Mouse (Mus musculus): Measurements from ENCODE around the gene Rab6b. TPM values are rescaled to one million over a fixed set of nuclear protein-coding genes. Genes with fewer than 3 reads are reported as not detected.
A peak's percentile ranks its signal among the peaks of the same experiment; 100 is the strongest.
"Not testable (repeated sequence)": the region's sequence is repeated elsewhere in the genome, so short reads cannot be mapped to it uniquely, and the experiment has no call there.

Rab6b gene
- polyA plus RNA-seq, 1 experiment from 2014 or later = 22.5 TPM

GRCm38 (mm10) chr9:103143881-103144280 lies 32.3 kb downstream of the Rab6b start:
- Histone ChIP-seq H3K27me3 (ENCODE audit: control insufficient read depth, insufficient read depth, low read length) (no peaks in the 10 kb centered on the region), H3K4me2 (ENCODE audit: low read depth) (no peak overlapping the region), H3K9me3 (ENCODE audit: control insufficient read depth, low read length) (no peaks in the 10 kb centered on the region), H3K4me1 (ENCODE audit: control insufficient read depth, insufficient read depth, low read length) (peaks cover 22% of the 10 kb centered on the region), H3K36me3 (ENCODE audit: control insufficient read depth, insufficient read depth, low read length) (peaks cover 2% of the 10 kb centered on the region; the same call in 1 of the 2 replicates), H3K27ac (ENCODE audit: low read depth, low read length) (no peak overlapping the region), H3K4me3 (ENCODE audit: low read depth, low read length) (no peak overlapping the region), H3K9ac (ENCODE audit: low read length) (no peak overlapping the region)
- 65% methylated on average over 4 of the region's 4 CpGs for WGBS
- no peak for ATAC-seq (ENCODE audit: insufficient read depth, low FRiP score, low TSS enrichment)
- no peak for DNase-seq (ENCODE audit: low spot score)

GRCm38 (mm10) chr9:103145351-103145750 lies 33.8 kb downstream of the Rab6b start:
- ATAC-seq (ENCODE audit: insufficient read depth, low FRiP score, low TSS enrichment) = no peak
- WGBS = 43% methylated on average over 5 of the region's 5 CpGs

DNA sequence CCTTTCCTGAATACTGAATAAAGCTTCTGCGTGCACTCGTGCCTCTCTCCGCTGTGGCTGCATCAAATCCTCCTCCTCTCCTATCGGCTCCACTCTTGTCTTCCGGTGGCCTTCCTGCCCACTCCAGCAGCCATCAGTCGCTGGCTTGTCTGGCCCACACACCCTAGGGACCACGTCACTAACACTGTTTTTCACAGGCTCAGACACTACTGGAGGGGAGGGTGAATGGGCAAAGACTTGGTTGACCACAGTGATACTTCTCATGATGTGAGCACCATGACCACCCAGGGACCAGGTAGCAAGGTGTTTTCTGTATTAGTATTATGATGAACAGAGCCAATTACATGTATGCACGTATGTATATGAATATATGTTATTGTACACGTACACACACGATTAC lies 34.7 kb downstream of the Rab6b start:
- DNase-seq (ENCODE audit: low spot score) (no peak), ATAC-seq (ENCODE audit: insufficient read depth, low FRiP score, low TSS enrichment) (peak; percentile 60)
- H3K27me3 ChIP-seq (ENCODE audit: control insufficient read depth, insufficient read depth, low read length) = no peaks in the 10 kb centered on the region
- no peak overlapping the region for H3K4me2 ChIP-seq (ENCODE audit: low read depth)
- H3K4me3 ChIP-seq (ENCODE audit: low read depth, low read length) = no peak overlapping the region
- no peak overlapping the region for H3K9ac ChIP-seq (ENCODE audit: low read length)
- peak overlapping the region; percentile 69; the same call in 1 of the 2 replicates for H3K27ac ChIP-seq (ENCODE audit: low read depth, low read length)
- peaks cover 22% of the 10 kb centered on the region for H3K4me1 ChIP-seq (ENCODE audit: control insufficient read depth, insufficient read depth, low read length)
- 84% methylated on average over 10 of the region's 10 CpGs for WGBS
- peaks cover 2% of the 10 kb centered on the region; the same call in 1 of the 2 replicates for H3K36me3 ChIP-seq (ENCODE audit: control insufficient read depth, insufficient read depth, low read length)
- H3K9me3 ChIP-seq (ENCODE audit: control insufficient read depth, low read length) = no peaks in the 10 kb centered on the region

More at GRCm38 (mm10) chr9:103145351-103145750, 33.8 kb downstream of the Rab6b start:
- DNase-seq (ENCODE audit: low spot score) = no peak
- no peak overlapping the region for H3K4me2 ChIP-seq (ENCODE audit: low read depth)
- no peaks in the 10 kb centered on the region for H3K27me3 ChIP-seq (ENCODE audit: control insufficient read depth, insufficient read depth, low read length)
- no peak overlapping the region for H3K27ac ChIP-seq (ENCODE audit: low read depth, low read length)
- peaks cover 2% of the 10 kb centered on the region; the same call in 1 of the 2 replicates for H3K36me3 ChIP-seq (ENCODE audit: control insufficient read depth, insufficient read depth, low read length)
- no peak overlapping the region for H3K4me3 ChIP-seq (ENCODE audit: low read depth, low read length)
- no peaks in the 10 kb centered on the region for H3K9me3 ChIP-seq (ENCODE audit: control insufficient read depth, low read length)
- H3K4me1 ChIP-seq (ENCODE audit: control insufficient read depth, insufficient read depth, low read length) = peaks cover 22% of the 10 kb centered on the region
- H3K9ac ChIP-seq (ENCODE audit: low read length) = no peak overlapping the region

DNA sequence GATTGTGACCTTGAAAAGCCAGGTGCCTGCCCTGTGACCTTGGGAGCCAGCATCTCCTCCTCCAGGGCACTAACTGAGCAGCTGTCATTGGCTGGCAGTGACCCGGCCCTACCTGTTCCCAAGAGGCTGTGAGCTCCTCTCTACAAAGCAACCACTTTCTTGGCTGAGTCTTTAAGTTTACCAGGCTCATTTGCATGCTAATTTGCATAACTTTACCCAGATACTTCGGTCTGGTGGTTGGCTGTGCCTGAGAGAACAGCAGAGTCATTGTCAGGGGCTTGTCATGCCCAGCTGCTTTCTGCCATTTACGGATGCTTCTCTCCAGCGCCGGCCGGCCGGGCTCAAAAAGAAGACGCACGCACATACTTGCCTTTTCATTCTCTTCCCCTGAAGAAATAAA lies 35.1 kb downstream of the Rab6b start:
- WGBS = 20% methylated on average over 9 of the region's 9 CpGs
- Histone ChIP-seq H3K9ac (ENCODE audit: low read length) (no peak overlapping the region), H3K4me1 (ENCODE audit: control insufficient read depth, insufficient read depth, low read length) (peaks cover 22% of the 10 kb centered on the region), H3K4me3 (ENCODE audit: low read depth, low read length) (no peak overlapping the region), H3K36me3 (ENCODE audit: control insufficient read depth, insufficient read depth, low read length) (no peaks in the 10 kb centered on the region), H3K27me3 (ENCODE audit: control insufficient read depth, insufficient read depth, low read length) (no peaks in the 10 kb centered on the region), H3K9me3 (ENCODE audit: control insufficient read depth, low read length) (no peaks in the 10 kb centered on the region), H3K4me2 (ENCODE audit: low read depth) (no peak overlapping the region), H3K27ac (ENCODE audit: low read depth, low read length) (peak overlapping the region; percentile 69)
- ATAC-seq (ENCODE audit: insufficient read depth, low FRiP score, low TSS enrichment) (peak; percentile 82), DNase-seq (ENCODE audit: low spot score) (peak; percentile 65)

GRCm38 (mm10) chr9:103147103-103147502 lies 35.5 kb downstream of the Rab6b start:
- Histone ChIP-seq H3K27ac (ENCODE audit: low read depth, low read length) (peak overlapping the region; percentile 69), H3K9ac (ENCODE audit: low read length) (no peak overlapping the region), H3K4me1 (ENCODE audit: control insufficient read depth, insufficient read depth, low read length) (peaks cover 22% of the 10 kb centered on the region), H3K36me3 (ENCODE audit: control insufficient read depth, insufficient read depth, low read length) (no peaks in the 10 kb centered on the region), H3K4me2 (ENCODE audit: low read depth) (no peak overlapping the region), H3K9me3 (ENCODE audit: control insufficient read depth, low read length) (no peaks in the 10 kb centered on the region), H3K4me3 (ENCODE audit: low read depth, low read length) (no peak overlapping the region), H3K27me3 (ENCODE audit: control insufficient read depth, insufficient read depth, low read length) (no peaks in the 10 kb centered on the region)
- WGBS = 58% methylated on average over 13 of the region's 13 CpGs
- DNase-seq (ENCODE audit: low spot score) (no peak), ATAC-seq (ENCODE audit: insufficient read depth, low FRiP score, low TSS enrichment) (0 out of 2 replicates have a peak, but pooled peaks have one; percentile 51)

DNA sequence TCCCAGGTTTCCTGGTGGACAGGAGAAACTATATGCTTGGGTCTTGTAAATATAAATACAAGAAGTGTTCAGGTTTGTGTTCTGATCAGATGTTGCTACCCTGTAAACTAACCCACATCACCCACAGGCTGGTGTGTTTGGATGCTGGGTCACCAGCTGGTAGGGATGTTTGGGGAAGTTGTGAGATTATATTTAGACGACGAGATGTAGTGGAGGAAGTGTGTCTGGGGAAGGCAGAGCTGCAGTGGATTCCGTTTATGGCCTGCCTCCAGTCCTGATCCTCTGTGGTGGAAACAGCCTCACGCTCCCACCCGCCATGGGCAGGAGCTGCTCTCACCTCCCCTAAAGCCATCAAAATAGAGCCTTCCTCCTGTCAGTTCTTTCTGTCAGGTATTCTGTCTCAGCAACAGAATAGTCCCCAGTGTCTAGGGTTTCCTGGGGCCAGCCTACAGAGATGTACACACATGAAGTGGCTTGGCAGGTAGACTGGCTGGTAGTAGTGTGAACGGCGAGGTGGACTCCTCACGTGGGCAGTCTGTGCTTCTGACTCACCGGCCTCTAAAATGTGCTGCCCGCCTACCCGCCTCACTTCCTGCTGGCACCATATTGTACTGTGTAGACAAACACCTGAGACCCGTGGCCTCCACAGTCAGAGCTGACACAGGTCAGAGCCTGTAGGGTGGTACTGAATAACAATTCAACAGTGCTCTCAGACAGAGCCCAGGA lies 37.6 kb downstream of the Rab6b start:
- no peaks in the 10 kb centered on the region for H3K36me3 ChIP-seq (ENCODE audit: control insufficient read depth, insufficient read depth, low read length)
- ATAC-seq (ENCODE audit: insufficient read depth, low FRiP score, low TSS enrichment) = no peak
- H3K4me2 ChIP-seq (ENCODE audit: low read depth) = no peak overlapping the region
- H3K9me3 ChIP-seq (ENCODE audit: control insufficient read depth, low read length) = no peaks in the 10 kb centered on the region
- no peak overlapping the region for H3K27ac ChIP-seq (ENCODE audit: low read depth, low read length)
- WGBS = 87% methylated on average over 12 of the region's 12 CpGs
- peaks cover 18% of the 10 kb centered on the region for H3K4me1 ChIP-seq (ENCODE audit: control insufficient read depth, insufficient read depth, low read length)
- H3K27me3 ChIP-seq (ENCODE audit: control insufficient read depth, insufficient read depth, low read length) = no peaks in the 10 kb centered on the region
- H3K4me3 ChIP-seq (ENCODE audit: low read depth, low read length) = no peak overlapping the region
- no peak for DNase-seq (ENCODE audit: low spot score)
- no peak overlapping the region for H3K9ac ChIP-seq (ENCODE audit: low read length)

DNA sequence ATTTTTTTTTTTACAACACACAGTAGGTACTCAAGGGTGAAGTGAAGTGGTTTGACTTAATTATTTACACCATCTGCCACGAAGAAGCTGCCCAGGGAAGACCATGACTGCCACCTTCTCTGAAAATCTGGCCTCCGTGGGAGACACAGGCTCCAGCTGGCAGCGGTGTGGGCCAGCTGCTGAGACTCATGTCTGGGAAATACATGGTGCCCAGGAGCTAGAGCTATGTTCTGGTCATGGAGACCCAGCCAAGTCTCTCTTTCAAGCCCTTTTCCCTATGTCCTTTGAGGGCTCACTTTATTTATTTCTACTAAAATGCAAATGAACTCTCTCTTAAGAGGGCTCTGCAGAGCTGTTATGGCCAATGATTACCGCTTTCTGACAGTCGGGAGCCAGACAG lies 41.7 kb downstream of the Rab6b start:
- Histone ChIP-seq H3K4me1 (ENCODE audit: control insufficient read depth, insufficient read depth, low read length) (no peaks in the 10 kb centered on the region), H3K9me3 (ENCODE audit: control insufficient read depth, low read length) (no peaks in the 10 kb centered on the region), H3K27ac (ENCODE audit: low read depth, low read length) (no peak overlapping the region), H3K4me2 (ENCODE audit: low read depth) (no peak overlapping the region), H3K27me3 (ENCODE audit: control insufficient read depth, insufficient read depth, low read length) (no peaks in the 10 kb centered on the region), H3K4me3 (ENCODE audit: low read depth, low read length) (no peak overlapping the region), H3K36me3 (ENCODE audit: control insufficient read depth, insufficient read depth, low read length) (no peaks in the 10 kb centered on the region), H3K9ac (ENCODE audit: low read length) (no peak overlapping the region)
- WGBS = 78% methylated on average over 5 of the region's 5 CpGs
- ATAC-seq (ENCODE audit: insufficient read depth, low FRiP score, low TSS enrichment) = no peak
- DNase-seq (ENCODE audit: low spot score) = no peak

GRCm38 (mm10) chr9:103154568-103154967 lies 43.0 kb downstream of the Rab6b start:
- Histone ChIP-seq H3K27ac (ENCODE audit: low read depth, low read length) (no peak overlapping the region), H3K36me3 (ENCODE audit: control insufficient read depth, insufficient read depth, low read length) (no peaks in the 10 kb centered on the region), H3K9ac (ENCODE audit: low read length) (no peak overlapping the region), H3K4me2 (ENCODE audit: low read depth) (no peak overlapping the region), H3K4me3 (ENCODE audit: low read depth, low read length) (no peak overlapping the region), H3K4me1 (ENCODE audit: control insufficient read depth, insufficient read depth, low read length) (no peaks in the 10 kb centered on the region), H3K9me3 (ENCODE audit: control insufficient read depth, low read length) (no peaks in the 10 kb centered on the region), H3K27me3 (ENCODE audit: control insufficient read depth, insufficient read depth, low read length) (no peaks in the 10 kb centered on the region)
- WGBS = 89% methylated on average over 2 of the region's 2 CpGs
- ATAC-seq (ENCODE audit: insufficient read depth, low FRiP score, low TSS enrichment) (no peak), DNase-seq (ENCODE audit: low spot score) (no peak)

- H3K9ac ChIP-seq (ENCODE audit: low read length); H3K4me2 ChIP-seq (ENCODE audit: low read depth); H3K4me1 ChIP-seq (ENCODE audit: control insufficient read depth, insufficient read depth, low read length); DNase-seq (ENCODE audit: low spot score); H3K9me3 ChIP-seq (ENCODE audit: control insufficient read depth, low read length); H3K27ac ChIP-seq (ENCODE audit: low read depth, low read length); H3K27me3 ChIP-seq (ENCODE audit: control insufficient read depth, insufficient read depth, low read length); H3K4me3 ChIP-seq (ENCODE audit: low read depth, low read length); ATAC-seq (ENCODE audit: insufficient read depth, low FRiP score, low TSS enrichment); H3K36me3 ChIP-seq (ENCODE audit: control insufficient read depth, insufficient read depth, low read length): not testable (repeated sequence)
- 89% methylated on average over 7 of the region's 7 CpGs for WGBS
Observed at GRCm38 (mm10) chr9:103155158-103155557, 43.6 kb downstream of the Rab6b start.
